Mouse (Mus musculus): ENCODE results near the gene Apol7c.
"Not testable (repeated sequence)": the region's sequence is repeated elsewhere in the genome, so short reads cannot be mapped to it uniquely, and the experiment has no call there.

Apol7c gene

GRCm38 (mm10) chr15:77533216-77533615 is at the start of gene Apol7c:
TSS of gene Apol7c (minus strand) at chr15:77533316.
- DNase-seq = no peak

GRCm38 (mm10) chr15:77581681-77582080 is 48.6 kb upstream of the Apol7c start:
- peak; percentile 11 to 18 for DNase-seq

GRCm38 (mm10) chr15:77579311-77579710 is 46.2 kb upstream of the Apol7c start:
- DNase-seq = peak; percentile 19 to 45

GRCm38 (mm10) chr15:77578801-77579200 is 45.7 kb upstream of the Apol7c start:
- DNase-seq = no peak

- DNase-seq = no peak
Observed at GRCm38 (mm10) chr15:77563219-77563618, 30.1 kb upstream of the Apol7c start.

- DNase-seq = no peak
Observed at GRCm38 (mm10) chr15:77561792-77562191, 28.7 kb upstream of the Apol7c start, which contains the start of gene 1700025B11Rik. TSS of gene 1700025B11Rik (minus strand) at chr15:77561892.

- DNase-seq = not testable (repeated sequence)
Observed at GRCm38 (mm10) chr15:77539221-77539620, 6.1 kb upstream of the Apol7c start.

- DNase-seq = peak; percentile 61 to 80
Observed at GRCm38 (mm10) chr15:77523186-77523843, 9.8 kb downstream of the Apol7c start.

- DNase-seq = not testable (repeated sequence)
Observed at GRCm38 (mm10) chr15:77520596-77520995, 12.5 kb downstream of the Apol7c start.

GRCm38 (mm10) chr15:77507966-77508365 is 25.1 kb downstream of the Apol7c start, which contains the start of gene Apol11a:
TSS of gene Apol11a (plus strand) at chr15:77508271.
- DNase-seq = not testable (repeated sequence)

- not testable (repeated sequence) for DNase-seq
Observed at GRCm38 (mm10) chr15:77494694-77495093, 38.4 kb downstream of the Apol7c start.

- not testable (repeated sequence) for DNase-seq
Observed at GRCm38 (mm10) chr15:77493181-77493580, 39.9 kb downstream of the Apol7c start.

GRCm38 (mm10) chr15:77482140-77482794 is 50.8 kb downstream of the Apol7c start:
- DNase-seq = peak in 1 of 2 experiments; percentile 57

- not testable (repeated sequence) for DNase-seq
Observed at GRCm38 (mm10) chr15:77476693-77477092, 56.4 kb downstream of the Apol7c start, which contains the start of gene Apol10a. TSS of gene Apol10a (plus strand) at chr15:77477047.
